In genomic region chr10:18482558-18483141, GRCm38 (mm10) we compare ENCODE assay signal across 7 mouse cellular contexts.
A peak's percentile ranks its signal among the peaks of the same experiment; 100 is the strongest.
DNase-seq lines count a peak whose midpoint lies in the region; ATAC-seq lines count a peak whose summit lies in the region.

No protein-coding gene starts in this region.

- no peaks in the 10 kb centered on the region for H3K9me3 ChIP-seq in embryonic facial prominence, embryonic 15.5 days (replicated peaks)
- no peaks in the 10 kb centered on the region for H3K9me3 ChIP-seq in hindbrain, embryonic 10.5 days

- no peak overlapping the region for H3K9ac ChIP-seq in embryonic facial prominence, embryonic 15.5 days

- no peak for ATAC-seq in embryonic facial prominence, embryonic 15.5 days (ENCODE audit: insufficient number of reproducible peaks, low FRiP score, low TSS enrichment, low read depth)

- 22% methylated on average over 4 of the region's 4 CpGs for WGBS in embryonic facial prominence, embryonic 15.5 days
- WGBS in hindbrain, embryonic 10.5 days = 17% methylated on average over 4 of the region's 4 CpGs

- H3K27me3 ChIP-seq in embryonic facial prominence, embryonic 15.5 days = no peaks in the 10 kb centered on the region
- no peaks in the 10 kb centered on the region for H3K27me3 ChIP-seq in hindbrain, embryonic 10.5 days (ENCODE audit: insufficient read depth, poor library complexity, severe bottlenecking)

- peaks cover 13% of the 10 kb centered on the region for H3K4me1 ChIP-seq in embryonic facial prominence, embryonic 15.5 days
- peaks cover 27% of the 10 kb centered on the region for H3K4me1 ChIP-seq in hindbrain, embryonic 10.5 days (replicated peaks)

- H3K4me3 ChIP-seq in embryonic facial prominence, embryonic 15.5 days (replicated peaks) = no peak overlapping the region
- H3K4me3 ChIP-seq in hindbrain, embryonic 10.5 days = no peak overlapping the region

- intact Hi-C loops in left cerebral cortex, postnatal 25 days (cut with DNase I) = no loop called here

- peak overlapping the region; percentile 40 for H3K27ac ChIP-seq in embryonic facial prominence, embryonic 15.5 days (replicated peaks)
- H3K27ac ChIP-seq in hindbrain, embryonic 10.5 days = peak overlapping the region; percentile 81

- no peaks in the 10 kb centered on the region for H3K36me3 ChIP-seq in embryonic facial prominence, embryonic 15.5 days
- peaks cover 18% of the 10 kb centered on the region for H3K36me3 ChIP-seq in hindbrain, embryonic 10.5 days

- peak; percentile 58 for DNase-seq in ES-CJ7 (ENCODE audit: low read depth, low spot score)
- DNase-seq in Muller cell, postnatal 12 days (ENCODE audit: inconsistent ontology term) = peak; percentile 90
- peak; percentile 25 for DNase-seq in hindbrain, embryonic 10.5 days (ENCODE audit: low spot score)
- peak; percentile 60 to 86 for DNase-seq in left cerebral cortex, postnatal 25 days (ENCODE audit: low spot score in 2 of 2)
- DNase-seq in right cerebral cortex, adult 2 months (ENCODE audit: low spot score in 2 of 2) = peak; percentile 75 to 76
- no peak for DNase-seq in T-cell, adult 2 months (ENCODE audit: low spot score)

- no peak overlapping the region for H3K4me2 ChIP-seq in embryonic facial prominence, embryonic 15.5 days (replicated peaks)
